Mouse (Mus musculus): Measurements from ENCODE around the gene Zbtb48.

DNA sequence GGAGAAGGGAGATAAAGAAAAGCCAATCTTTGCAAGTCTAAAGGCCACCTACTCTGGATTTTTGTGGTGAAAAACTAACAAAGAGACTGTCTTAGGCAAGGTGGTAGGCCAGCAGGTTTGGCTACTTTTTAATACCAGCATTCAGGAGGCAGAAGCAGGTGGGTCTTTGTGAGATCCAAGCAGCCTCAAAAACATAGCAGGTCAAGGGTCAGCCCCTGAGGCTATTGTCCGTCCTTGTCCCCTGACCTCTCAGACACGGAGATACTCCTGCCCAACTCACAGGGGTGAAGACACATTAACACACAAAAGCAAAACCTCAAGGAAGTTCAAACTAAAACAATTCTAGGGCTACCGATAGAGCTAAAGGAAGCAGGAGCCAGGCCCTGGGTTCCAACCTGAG is 20.7 kb downstream of the Zbtb48 start:
- no peak for TF ChIP-seq CTCF (IDR thresholded peaks at IDR 0.05; ENCODE audit: control insufficient read depth, insufficient read depth, insufficient read length)
- TF ChIP-seq MYOD1 (IDR thresholded peaks at IDR 0.05; ENCODE audit: control insufficient read depth, insufficient read length, low read depth), result no peak
- TF ChIP-seq FOSL1 (IDR thresholded peaks at IDR 0.05; ENCODE audit: insufficient read depth, low read length, poor library complexity, severe bottlenecking), result no peak

All from C2C12 (cell line).